Mouse (Mus musculus) kidney, embryonic 16.5 days (tissue): Measurements from ENCODE around the gene Kifap3. TPM values are rescaled to one million over a fixed set of nuclear protein-coding genes. Genes with fewer than 3 reads are reported as not detected.
"Not testable (repeated sequence)": the region's sequence is repeated elsewhere in the genome, so short reads cannot be mapped to it uniquely, and the experiment has no call there.

Source experiments
- ATAC-seq: fragments of 200-750 bp; cut with Nextera tagmentation; 2 replicates; pipeline ENCODE4 v1.8.0; 2017; ENCODE audit warnings: moderate TSS enrichment; ENCODE audit not compliant: low FRiP score, low TSS enrichment
- H3K27ac ChIP-seq: fragments of 300-500 bp; sonication (generic); 2 replicates; pipeline ENCODE4 v1.5.1; 2014; ENCODE audit warnings: low read length
- H3K27me3 ChIP-seq: fragments of 300-500 bp; sonication (generic); 2 replicates; pipeline ENCODE4 v1.6.1; 2014; ENCODE audit warnings: low read length, control low read depth, mixed read lengths; ENCODE audit not compliant: insufficient read depth
- H3K36me3 ChIP-seq: fragments of 300-500 bp; sonication (generic); 2 replicates; pipeline ENCODE4 v1.6.1; 2014; ENCODE audit warnings: low read length, control low read depth, mixed read lengths; ENCODE audit not compliant: insufficient read depth
- H3K4me1 ChIP-seq: fragments of 300-500 bp; sonication (generic); 2 replicates; pipeline ENCODE4 v1.6.1; 2014; ENCODE audit warnings: low read length, control low read depth, mixed read lengths; ENCODE audit not compliant: insufficient read depth
- H3K4me2 ChIP-seq: fragments of 300-500 bp; sonication (generic); replicated peaks from 2 replicates; pipeline ENCODE4 v1.6.1; 2014; ENCODE audit warnings: low read depth, low read length
- H3K4me3 ChIP-seq: fragments of 300-500 bp; sonication (generic); 2 replicates; pipeline ENCODE4 v1.5.1; 2014; ENCODE audit warnings: mild to moderate bottlenecking, low read length
- H3K9ac ChIP-seq: fragments of 300-500 bp; sonication (generic); replicated peaks from 2 replicates; pipeline ENCODE4 v1.6.1; 2014; ENCODE audit warnings: low read length
- H3K9me3 ChIP-seq: fragments of 300-500 bp; sonication (generic); 2 replicates; pipeline ENCODE4 v1.6.1; 2016; ENCODE audit warnings: low read length, control low read depth
- WGBS: fragments of 180-500 bp; shearing (Covaris S2); extraction: QIAGEN DNeasy Blood & Tissue Kit; methylation state at CpG from one replicate; pipeline ENCODE4 v1.1.7; 2014; 5-methylcytosine and 5-hydroxymethylcytosine counted together
- polyA plus RNA-seq: library from polyadenylated mRNA; unstranded; fragments of >200 nt; fragmentation: Nextera tagmentation; extraction: Ambion mirVana; gene quantifications from 2 replicates; pipeline ENCODE4 v1.2.1, GENCODE M21; 2015

Kifap3 gene
- 29.5 and 30.6 TPM in 2 replicates for polyA plus RNA-seq

- peak; percentile 100 for ATAC-seq
- Histone ChIP-seq H3K4me2 (peak within 1 kb of the TSS; percentile 81), H3K27me3 (no peaks in the 10 kb centered on the region), H3K27ac (peak within 1 kb of the TSS; percentile 55; the same call in 1 of the 2 replicates), H3K4me1 (peaks cover 6% of the 10 kb centered on the region; the same call in 1 of the 2 replicates), H3K36me3 (peaks cover 6% of the 10 kb centered on the region), H3K9ac (peak within 1 kb of the TSS; percentile 83), H3K9me3 (peaks cover 4% of the 10 kb centered on the region; the same call in 1 of the 2 replicates), H3K4me3 (peak within 1 kb of the TSS; percentile 90)
- WGBS = under 1% methylated on average over 48 of the region's 48 CpGs
Measured at GRCm38 (mm10) chr1:163779336-163780115, at the start of gene Kifap3. TSS of gene Kifap3 (plus strand) at chr1:163779583.

- not testable (repeated sequence) for H3K36me3 ChIP-seq, H3K4me2 ChIP-seq, H3K4me3 ChIP-seq, H3K4me1 ChIP-seq, ATAC-seq, H3K27me3 ChIP-seq, H3K9me3 ChIP-seq, H3K27ac ChIP-seq, H3K9ac ChIP-seq
- WGBS = 89% methylated on average over 10 of the region's 10 CpGs
Measured at GRCm38 (mm10) chr1:163731166-163731565, 48.2 kb upstream of the Kifap3 start.

GRCm38 (mm10) chr1:163736441-163737238 lies 42.7 kb upstream of the Kifap3 start:
- peak; percentile 49; the same call in 1 of the 2 replicates for ATAC-seq
- 53% methylated on average over 10 of the region's 10 CpGs for WGBS

GRCm38 (mm10) chr1:163737239-163737533 lies 42.2 kb upstream of the Kifap3 start:
- Histone ChIP-seq H3K4me1 (no peaks in the 10 kb centered on the region), H3K4me2 (no peak overlapping the region), H3K4me3 (no peak overlapping the region), H3K9ac (no peak overlapping the region), H3K27ac (no peak overlapping the region), H3K27me3 (no peaks in the 10 kb centered on the region), H3K36me3 (no peaks in the 10 kb centered on the region), H3K9me3 (0 out of 2 replicates have a peak, but pooled peaks cover 3% of the 10 kb centered on the region)
- 38% methylated on average over 1 of the region's 1 CpGs for WGBS
- ATAC-seq = no peak; the same call in 1 of the 2 replicates

More at GRCm38 (mm10) chr1:163736441-163737238, 42.7 kb upstream of the Kifap3 start:
- H3K36me3 ChIP-seq = no peaks in the 10 kb centered on the region
- no peaks in the 10 kb centered on the region for H3K27me3 ChIP-seq
- H3K4me1 ChIP-seq = no peaks in the 10 kb centered on the region
- no peak overlapping the region for H3K4me2 ChIP-seq
- no peak overlapping the region for H3K9ac ChIP-seq
- no peak overlapping the region for H3K4me3 ChIP-seq
- no peak overlapping the region for H3K27ac ChIP-seq
- H3K9me3 ChIP-seq = peaks cover 6% of the 10 kb centered on the region; the same call in 1 of the 2 replicates

- H3K4me2 ChIP-seq = no peak overlapping the region
- H3K9ac ChIP-seq = no peak overlapping the region
- no peaks in the 10 kb centered on the region for H3K36me3 ChIP-seq
- WGBS = 71% methylated on average over 4 of the region's 4 CpGs
- H3K9me3 ChIP-seq = no peaks in the 10 kb centered on the region
- H3K4me1 ChIP-seq = no peaks in the 10 kb centered on the region
- H3K27ac ChIP-seq = no peak overlapping the region
- no peak overlapping the region for H3K4me3 ChIP-seq
- H3K27me3 ChIP-seq = no peaks in the 10 kb centered on the region
- ATAC-seq = no peak
Measured at GRCm38 (mm10) chr1:163751360-163751992, 27.9 kb upstream of the Kifap3 start.

DNA sequence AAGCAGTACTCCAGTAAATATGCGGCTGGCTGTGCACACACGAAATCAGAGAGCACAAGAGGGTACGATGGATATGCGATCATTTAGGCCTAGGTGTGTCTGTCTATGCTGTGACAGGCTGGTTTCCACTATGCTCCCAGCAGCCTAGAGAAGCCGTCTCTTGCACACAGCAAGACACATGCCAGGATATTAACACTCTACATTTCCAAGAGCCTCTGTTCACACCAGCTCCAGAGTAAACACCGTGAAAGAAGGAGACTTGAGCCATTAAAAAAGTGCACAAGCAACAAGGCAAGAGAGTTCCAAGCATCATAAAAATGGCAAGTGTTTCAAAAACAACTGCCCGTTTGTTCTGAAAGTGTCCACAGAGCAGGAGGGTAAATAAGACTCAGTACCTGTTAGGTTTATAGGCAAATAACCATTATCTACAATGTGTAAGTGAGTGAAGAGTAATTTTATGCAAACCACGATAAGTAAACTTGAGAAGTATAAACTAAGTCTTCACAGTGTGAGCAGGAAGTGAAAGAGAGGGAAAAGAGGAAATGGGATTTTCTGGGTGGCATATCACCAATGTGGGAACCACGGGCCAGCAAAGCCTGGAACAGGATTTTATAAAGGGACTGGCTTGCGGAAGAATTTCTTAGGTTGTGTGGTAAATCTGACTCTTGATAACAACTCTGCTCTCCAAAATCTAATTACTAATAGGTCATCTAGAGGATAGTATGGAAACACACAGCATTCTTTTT lies 21.7 kb upstream of the Kifap3 start:
- 60% methylated on average over 10 of the region's 10 CpGs for WGBS
- no peak overlapping the region for H3K4me3 ChIP-seq
- H3K27ac ChIP-seq = no peak overlapping the region
- no peaks in the 10 kb centered on the region for H3K9me3 ChIP-seq
- H3K36me3 ChIP-seq = no peaks in the 10 kb centered on the region
- H3K27me3 ChIP-seq = no peaks in the 10 kb centered on the region
- no peaks in the 10 kb centered on the region for H3K4me1 ChIP-seq
- no peak overlapping the region for H3K9ac ChIP-seq
- ATAC-seq = no peak
- H3K4me2 ChIP-seq = no peak overlapping the region

GRCm38 (mm10) chr1:163783577-163783976 lies 4.2 kb downstream of the Kifap3 start:
- not testable (repeated sequence) for H3K27ac ChIP-seq, ATAC-seq, H3K4me3 ChIP-seq, H3K9me3 ChIP-seq, H3K4me1 ChIP-seq, H3K27me3 ChIP-seq, H3K4me2 ChIP-seq, H3K9ac ChIP-seq, H3K36me3 ChIP-seq
- WGBS = 95% methylated on average over 8 of the region's 11 CpGs

GRCm38 (mm10) chr1:163821365-163821764 lies 42.0 kb downstream of the Kifap3 start:
- Histone ChIP-seq H3K4me3 (no peak overlapping the region), H3K27me3 (no peaks in the 10 kb centered on the region), H3K27ac (no peak overlapping the region), H3K9ac (no peak overlapping the region), H3K4me2 (no peak overlapping the region), H3K36me3 (peaks cover 5% of the 10 kb centered on the region; the same call in 1 of the 2 replicates), H3K4me1 (no peaks in the 10 kb centered on the region), H3K9me3 (no peaks in the 10 kb centered on the region)
- ATAC-seq = no peak
- 82% methylated on average over 4 of the region's 4 CpGs for WGBS

DNA sequence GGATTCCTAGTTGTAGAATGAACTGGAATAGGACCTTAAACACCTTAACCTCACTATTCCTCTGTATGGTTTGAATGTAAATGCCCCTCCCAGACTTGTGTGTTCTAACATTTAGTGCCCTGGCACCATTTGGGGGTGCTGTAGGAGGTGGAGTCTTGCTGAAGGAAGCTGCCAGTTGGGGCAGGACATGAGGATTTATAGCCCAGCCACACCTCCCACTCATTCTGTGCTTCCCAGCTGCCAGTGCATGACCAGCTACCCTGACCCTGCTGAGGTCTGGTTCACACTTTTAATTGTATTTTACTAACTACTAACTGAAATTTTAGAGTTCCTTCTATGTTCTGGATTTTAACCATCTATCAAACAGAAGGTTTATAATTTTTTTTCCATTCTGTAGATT lies 50.1 kb downstream of the Kifap3 start:
- ATAC-seq = peak; percentile 63; the same call in 1 of the 2 replicates
- H3K9ac ChIP-seq = no peak overlapping the region
- H3K27ac ChIP-seq = no peak overlapping the region
- H3K4me1 ChIP-seq = no peaks in the 10 kb centered on the region
- no peak overlapping the region for H3K4me3 ChIP-seq
- no peaks in the 10 kb centered on the region; the same call in 1 of the 2 replicates for H3K36me3 ChIP-seq
- H3K9me3 ChIP-seq = no peaks in the 10 kb centered on the region
- H3K27me3 ChIP-seq = no peaks in the 10 kb centered on the region
- H3K4me2 ChIP-seq = no peak overlapping the region
